Mouse (Mus musculus) liver, adult 2 months (tissue): ENCODE measurements around the gene Tbcb. TPM values are rescaled to one million over a fixed set of nuclear protein-coding genes. Genes with fewer than 3 reads are reported as not detected.

Source experiments
- DNase-seq: peaks from one replicate; pipeline ENCODE4 v3.0.0-alpha.2; 2011; ENCODE audit warnings: low read depth, low spot score; ENCODE audit errors: extremely low read depth
- H3K27ac ChIP-seq: fragments of 200-500 bp; replicated peaks from 2 replicates; pipeline ENCODE4 v1.5.1; 2012; ENCODE audit warnings: low read depth, mild to moderate bottlenecking, control low read depth, inconsistent platforms, low read length; ENCODE audit not compliant: insufficient read depth
- H3K27me3 ChIP-seq: fragments of 200-500 bp; 2 replicates; pipeline ENCODE4 v1.6.1; 2012; ENCODE audit warnings: mild to moderate bottlenecking, moderate library complexity, low read length, inconsistent platforms; ENCODE audit not compliant: control insufficient read depth, insufficient read depth
- H3K36me3 ChIP-seq: fragments of 200-500 bp; 2 replicates; pipeline ENCODE4 v1.6.1; 2012; ENCODE audit warnings: low read length, inconsistent platforms; ENCODE audit not compliant: control insufficient read depth, insufficient read depth
- H3K4me1 ChIP-seq: fragments of 200-500 bp; 2 replicates; pipeline ENCODE4 v1.6.1; 2011; ENCODE audit warnings: low read length; ENCODE audit not compliant: control insufficient read depth, insufficient read depth
- H3K4me3 ChIP-seq: fragments of 200-500 bp; 2 replicates; pipeline ENCODE4 v1.5.1; 2011; ENCODE audit warnings: low read depth, mild to moderate bottlenecking, control low read depth, low read length, moderate library complexity; ENCODE audit not compliant: insufficient read depth
- H3K79me2 ChIP-seq: fragments of 200-500 bp; 2 replicates; pipeline ENCODE4 v1.6.1; 2012; ENCODE audit warnings: inconsistent platforms, mild to moderate bottlenecking, low read length, moderate library complexity; ENCODE audit not compliant: control insufficient read depth, insufficient read depth
- H3K9ac ChIP-seq: fragments of 200-500 bp; 2 replicates; pipeline ENCODE4 v1.6.1; 2012; ENCODE audit warnings: low read depth, mild to moderate bottlenecking, control low read depth, inconsistent platforms, low read length
- CTCF ChIP-seq: fragments of 200-500 bp; IDR thresholded peaks from 2 replicates; pipeline ENCODE4 v1.5.1; 2011; ENCODE audit warnings: low read depth, low read length, control low read depth
- POLR2A ChIP-seq: fragments of 200-500 bp; IDR thresholded peaks from 2 replicates; pipeline ENCODE4 v1.6.1; 2011; ENCODE audit warnings: low read length, control low read depth; ENCODE audit not compliant: insufficient read depth; ENCODE audit errors: extremely low read depth
- WGBS: fragments of 180-500 bp; shearing (Covaris S2); methylation state at CpG from one replicate; pipeline ENCODE4 v1.1.7; 2018; 5-methylcytosine and 5-hydroxymethylcytosine counted together
- polyA plus RNA-seq: library from polyadenylated mRNA; depleted of rRNA; stranded (reverse); fragments of >200 nt; gene quantifications from 2 replicates; pipeline ENCODE4 v1.2.3, GENCODE M21; 2012; rRNA removed
- total RNA-seq: library from RNA; depleted of rRNA; stranded (reverse); fragments of >200 nt; gene quantifications from 2 replicates; pipeline ENCODE4 v1.2.3, GENCODE M21; 2014; rRNA removed

Tbcb gene
- 32.3 and 32.5 TPM in 2 replicates for total RNA-seq
- 21.5 and 22.1 TPM in 2 replicates for polyA plus RNA-seq

GRCm38 (mm10) chr7:30231669-30232454, at the start of gene Tbcb, which contains the start of gene Polr2i:
Gene Tbcb, minus strand, starts transcription at chr7:30232272.
Gene Polr2i, plus strand, starts transcription at chr7:30231948.
- H3K4me1 ChIP-seq, result peaks cover 13% of the 10 kb centered on the region
- TF ChIP-seq POLR2A (peak; percentile 67), CTCF (no peak)
- no peaks in the 10 kb centered on the region; the same call in 1 of the 2 replicates for H3K36me3 ChIP-seq
- H3K9ac ChIP-seq, result peak within 1 kb of the TSS; percentile 80
- H3K27me3 ChIP-seq, result no peaks in the 10 kb centered on the region
- under 1% methylated on average over 67 of the region's 67 CpGs for WGBS
- peak within 1 kb of the TSS; percentile 73 for H3K4me3 ChIP-seq
- peak; percentile 98 for DNase-seq
- no peaks in the 10 kb centered on the region for H3K79me2 ChIP-seq
- H3K27ac ChIP-seq, result peak within 1 kb of the TSS; percentile 78

GRCm38 (mm10) chr7:30281522-30281921, 49.5 kb upstream of the Tbcb start:
- 80% methylated on average over 4 of the region's 4 CpGs for WGBS

DNA sequence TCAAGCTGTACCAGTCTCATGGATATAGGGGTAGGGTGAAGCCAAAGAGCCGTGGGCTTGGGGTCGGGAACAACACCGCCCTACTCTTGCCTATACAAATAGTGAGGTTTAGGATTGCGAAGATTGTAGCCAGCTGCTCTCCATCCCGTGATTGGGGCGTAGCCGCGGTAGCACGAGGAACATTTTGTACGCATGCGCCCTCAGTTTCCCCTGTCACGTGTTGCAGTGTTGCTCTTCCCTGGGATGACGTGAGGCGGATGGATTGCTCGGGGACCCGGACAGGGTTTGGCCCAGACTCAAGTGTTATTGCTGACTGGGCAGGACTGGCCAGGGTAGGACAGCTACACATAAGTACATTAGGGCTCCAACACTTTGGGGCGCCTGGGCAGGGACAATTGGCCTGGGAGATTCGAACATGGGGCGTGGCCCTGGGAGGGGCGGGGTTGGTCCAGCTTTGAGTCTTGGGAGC, 48.6 kb upstream of the Tbcb start:
- TF ChIP-seq POLR2A (no peak), CTCF (no peak)
- Histone ChIP-seq H3K27ac (peak overlapping the region; percentile 89), H3K4me1 (no peaks in the 10 kb centered on the region), H3K27me3 (no peaks in the 10 kb centered on the region), H3K36me3 (no peaks in the 10 kb centered on the region), H3K9ac (peak overlapping the region; percentile 32), H3K4me3 (peak overlapping the region; percentile 39), H3K79me2 (no peaks in the 10 kb centered on the region)
- DNase-seq, result peak; percentile 71
- under 1% methylated on average over 20 of the region's 20 CpGs for WGBS

More at GRCm38 (mm10) chr7:30281522-30281921, 49.5 kb upstream of the Tbcb start:
- no peaks in the 10 kb centered on the region for H3K4me1 ChIP-seq
- H3K4me3 ChIP-seq, result no peak overlapping the region
- no peaks in the 10 kb centered on the region for H3K36me3 ChIP-seq
- DNase-seq, result no peak
- no peak overlapping the region for H3K27ac ChIP-seq
- no peaks in the 10 kb centered on the region for H3K79me2 ChIP-seq
- H3K27me3 ChIP-seq, result no peaks in the 10 kb centered on the region
- TF ChIP-seq CTCF (no peak), POLR2A (no peak)
- no peak overlapping the region for H3K9ac ChIP-seq

GRCm38 (mm10) chr7:30279951-30280669, 48.0 kb upstream of the Tbcb start, which contains the start of the genes Thap8 and Wdr62:
Gene Thap8, plus strand, starts transcription at chr7:30280094.
Gene Wdr62, minus strand, starts transcription at chr7:30280419.
- Histone ChIP-seq H3K4me3 (peak within 1 kb of the TSS; percentile 63), H3K27ac (peak within 1 kb of the TSS; percentile 89), H3K36me3 (no peaks in the 10 kb centered on the region), H3K79me2 (no peaks in the 10 kb centered on the region), H3K4me1 (no peaks in the 10 kb centered on the region), H3K27me3 (no peaks in the 10 kb centered on the region), H3K9ac (peak within 1 kb of the TSS; percentile 41)
- TF ChIP-seq CTCF, result no peak
- no peak for TF ChIP-seq POLR2A
- WGBS, result under 1% methylated on average over 49 of the region's 49 CpGs
- DNase-seq, result peak; percentile 83

DNA sequence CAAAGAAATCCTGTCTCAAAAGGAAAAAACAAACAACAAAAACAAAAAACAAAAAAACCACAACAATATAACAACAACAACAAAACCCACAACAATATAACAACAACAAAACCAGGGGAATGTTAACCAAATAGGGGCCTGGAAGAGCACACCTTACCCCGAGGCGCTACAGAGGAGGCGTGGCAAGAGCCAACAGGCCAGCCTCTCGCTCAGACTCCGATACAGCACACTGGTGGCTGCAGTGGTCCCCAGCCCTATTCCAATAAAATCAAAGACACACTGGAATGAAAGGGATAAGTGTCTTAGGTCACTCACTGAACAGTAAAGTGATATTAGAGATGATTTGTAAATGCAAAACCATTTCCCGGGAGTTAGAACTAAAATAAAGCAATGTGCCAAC, 47.5 kb upstream of the Tbcb start:
- TF ChIP-seq CTCF, result no peak
- no peak for TF ChIP-seq POLR2A
- Histone ChIP-seq H3K4me3 (peak overlapping the region; percentile 63; the same call in 1 of the 2 replicates), H3K9ac (no peak overlapping the region), H3K79me2 (no peaks in the 10 kb centered on the region), H3K36me3 (no peaks in the 10 kb centered on the region), H3K27ac (no peak overlapping the region), H3K4me1 (no peaks in the 10 kb centered on the region), H3K27me3 (no peaks in the 10 kb centered on the region)
- WGBS, result under 1% methylated on average over 6 of the region's 6 CpGs
- DNase-seq, result no peak
